Mouse (Mus musculus) spleen, adult 2 months (tissue): ENCODE results near the gene Igfbp2.

Experiments used
- CTCF ChIP-seq: fragments of 200-500 bp; IDR thresholded peaks from 2 replicates; pipeline ENCODE4 v1.5.1; 2011; ENCODE audit warnings: mild to moderate bottlenecking, inconsistent platforms; ENCODE audit not compliant: insufficient read depth, insufficient read length, insufficient replicate concordance; ENCODE audit errors: extremely low read depth
- POLR2A ChIP-seq: fragments of 200-500 bp; IDR thresholded peaks from 2 replicates; pipeline ENCODE4 v1.6.1; 2011; ENCODE audit warnings: low read depth, low read length, inconsistent platforms

GRCm38 (mm10) chr1:72819995-72820394 lies 4.3 kb upstream of the Igfbp2 start:
- TF ChIP-seq CTCF (no peak), POLR2A (no peak)
